Mouse (Mus musculus) G1E (cell line): ENCODE data around the gene Epo.

Source experiments
- CTCF ChIP-seq: IDR thresholded peaks from 2 replicates; pipeline ENCODE4 v1.5.1; 2012; ENCODE audit warnings: low read depth, low read length, inconsistent platforms, mixed read lengths
- GATA1 ChIP-seq: IDR thresholded peaks from 2 replicates; pipeline ENCODE4 v1.6.1; 2012; ENCODE audit warnings: borderline replicate concordance, low read length, inconsistent platforms, mixed read lengths
- GATA2 ChIP-seq: IDR thresholded peaks from 2 replicates; pipeline ENCODE4 v1.6.1; 2012; ENCODE audit warnings: low read depth, low read length, inconsistent platforms, borderline replicate concordance
- POLR2AphosphoS5 ChIP-seq: IDR thresholded peaks from 2 replicates; pipeline ENCODE4 v1.6.1; 2012; ENCODE audit warnings: low read depth, low read length, inconsistent platforms; ENCODE audit not compliant: insufficient replicate concordance
- TAL1 ChIP-seq: conservative IDR thresholded peaks from 2 replicates; pipeline ENCODE4 v1.6.1; 2012; ENCODE audit warnings: low read depth, low read length, inconsistent platforms, mixed read lengths

DNA sequence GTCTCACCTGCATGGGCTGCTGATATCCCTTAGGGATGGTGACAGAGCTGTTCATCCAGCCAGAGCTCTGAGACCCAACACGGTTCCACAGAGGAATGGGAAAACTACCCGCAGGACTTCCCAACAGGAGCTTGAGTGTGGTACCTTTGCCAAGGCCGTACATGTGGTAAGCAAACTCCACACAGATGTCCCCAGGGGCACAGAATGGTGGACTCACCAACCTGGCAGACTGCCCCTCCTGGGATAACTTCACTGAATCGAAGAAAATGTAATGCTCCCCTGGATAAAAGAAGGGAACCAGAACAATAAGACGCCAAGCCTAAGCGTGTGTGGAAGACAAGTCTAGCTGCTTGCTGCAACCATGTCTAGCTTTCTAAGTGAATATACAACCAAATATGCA is 66.1 kb downstream of the Epo start:
- no peak for TF ChIP-seq CTCF
- no peak for TF ChIP-seq TAL1
- TF ChIP-seq GATA1: no peak
- no peak for TF ChIP-seq POLR2AphosphoS5
- TF ChIP-seq GATA2: no peak
